Mouse (Mus musculus) ES-E14 (cell line): ENCODE data around the gene Dph3. TPM values are rescaled to one million over a fixed set of nuclear protein-coding genes. Genes with fewer than 3 reads are reported as not detected.

ENCODE experiments used
- DNase-seq: peaks from one replicate; pipeline ENCODE4 v3.0.0-alpha.2; 2013; ENCODE audit warnings: low read depth, low spot score
- H3K27ac ChIP-seq: 2 replicates; pipeline ENCODE4 v1.5.1; 2012; ENCODE audit warnings: low read depth, mild to moderate bottlenecking, low read length, moderate library complexity, mixed read lengths; ENCODE audit not compliant: poor library complexity, insufficient read depth, severe bottlenecking
- H3K36me3 ChIP-seq: 2 replicates; pipeline ENCODE4 v1.6.1; 2012; ENCODE audit warnings: mild to moderate bottlenecking, low read length, moderate library complexity, mixed read lengths; ENCODE audit not compliant: control insufficient read depth, poor library complexity, insufficient read depth, severe bottlenecking
- H3K4me1 ChIP-seq, 2 experiments: fragments of 150-350 bp in 1 of 2; sonication (generic) in 1 of 2; 2 replicates each; pipeline ENCODE4 v1.6.1; 2012; ENCODE audit warnings: low read length in 2 of 2, mild to moderate bottlenecking in 1 of 2, mixed read lengths in 1 of 2; ENCODE audit not compliant: control insufficient read depth in 2 of 2, insufficient read depth in 2 of 2, poor library complexity in 1 of 2
- H3K4me3 ChIP-seq, 2 experiments: fragments of 150-350 bp in 1 of 2; sonication (generic) in 1 of 2; 2 replicates each; pipeline ENCODE4 v1.5.1; 2012; ENCODE audit warnings: low read length in 2 of 2, low read depth in 1 of 2, mild to moderate bottlenecking in 1 of 2, mixed read lengths in 1 of 2; ENCODE audit not compliant: insufficient read depth in 1 of 2, poor library complexity in 1 of 2, severe bottlenecking in 1 of 2
- H3K9ac ChIP-seq: 2 replicates; pipeline ENCODE4 v1.6.1; 2012; ENCODE audit warnings: low read depth, mild to moderate bottlenecking, low read length, mixed read lengths; ENCODE audit not compliant: poor library complexity, insufficient read depth, severe bottlenecking
- H3K9me3 ChIP-seq: fragments of 150-350 bp; sonication (generic); 2 replicates; pipeline ENCODE4 v1.6.1; 2012; ENCODE audit warnings: low read depth, mild to moderate bottlenecking, low read length; ENCODE audit not compliant: control insufficient read depth, insufficient read depth
- CHD2 ChIP-seq: IDR thresholded peaks from 2 replicates; pipeline ENCODE4 v1.6.1; 2014; ENCODE audit warnings: mild to moderate bottlenecking, low read depth, low read length, inconsistent platforms
- HCFC1 ChIP-seq: IDR thresholded peaks from 2 replicates; pipeline ENCODE4 v1.6.1; 2012; ENCODE audit warnings: low read length, inconsistent platforms, borderline replicate concordance; ENCODE audit not compliant: insufficient read depth
- MAFK ChIP-seq: IDR thresholded peaks from 2 replicates; pipeline ENCODE4 v1.6.1; 2014; ENCODE audit warnings: mild to moderate bottlenecking, low read depth, low read length, inconsistent platforms; ENCODE audit not compliant: insufficient read depth
- ZC3H11A ChIP-seq: IDR thresholded peaks from 2 replicates; pipeline ENCODE4 v1.6.1; 2012; ENCODE audit warnings: low read depth, mild to moderate bottlenecking, inconsistent platforms, low read length, borderline replicate concordance
- ZNF384 ChIP-seq: IDR thresholded peaks from 2 replicates; pipeline ENCODE4 v1.6.1; 2012; ENCODE audit warnings: low read depth, low read length, inconsistent platforms
- in situ Hi-C, 2 experiments: fragments of 600-800 bp; cut with MboI; formaldehyde crosslinking; loops; one replicate each; pipeline ENCODE4 v1.15.1; 2025; ENCODE audit warnings: low sequenced_read_pairs in 2 of 2, inconsistent platforms in 1 of 2; ENCODE audit not compliant: unreplicated experiment in 2 of 2
- total RNA-seq: library from RNA; depleted of rRNA; stranded (reverse); fragments of 300-350 nt; gene quantifications from 2 replicates; pipeline ENCODE4 v1.2.3, GENCODE M21; 2012

Dph3 gene
- total RNA-seq, 1 experiment = 75.8 TPM

DNA sequence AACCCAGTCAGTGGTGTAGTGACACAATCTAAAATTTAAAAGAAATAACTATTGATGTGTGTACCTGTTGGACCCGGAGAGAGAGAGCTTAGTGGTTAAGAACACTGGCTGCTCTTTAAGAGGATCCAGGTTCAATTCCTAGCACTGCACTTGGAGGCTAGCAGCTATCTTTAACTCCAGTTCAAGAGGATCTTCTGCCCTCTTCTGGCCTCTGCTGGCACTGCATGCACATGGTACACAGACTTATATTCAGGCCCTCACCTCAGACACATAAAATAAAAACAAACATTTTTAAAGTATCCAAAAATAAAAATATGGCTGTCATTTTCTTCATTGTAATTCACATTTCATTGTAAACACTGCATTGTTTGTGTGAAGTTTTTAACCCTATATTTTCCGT lies 28.9 kb downstream of the Dph3 start:
- in situ Hi-C loops = loop anchor here in 1 of 2 experiments (25.0 kb wide), 1 partner anchor 394 kb away; no protein-coding TSS in a partner anchor
- TF ChIP-seq ZC3H11A (peak; percentile 69; the same call in 1 of the 2 replicates), HCFC1 (no peak)
- Histone ChIP-seq H3K27ac (no peak overlapping the region), H3K9ac (no peak overlapping the region), H3K9me3 (no peaks in the 10 kb centered on the region), H3K4me1 (peaks cover 0 to 8% of the 10 kb centered on the region in 2 experiments; a peak in 1 of 4 replicates), H3K4me3 (no peak overlapping the region), H3K36me3 (no peaks in the 10 kb centered on the region; the same call in 1 of the 2 replicates)
- DNase-seq = peak; percentile 41

GRCm38 (mm10) chr14:32055781-32056180 lies 29.7 kb downstream of the Dph3 start:
- Histone ChIP-seq H3K27ac (no peak overlapping the region), H3K4me3 (no peak overlapping the region)

DNA sequence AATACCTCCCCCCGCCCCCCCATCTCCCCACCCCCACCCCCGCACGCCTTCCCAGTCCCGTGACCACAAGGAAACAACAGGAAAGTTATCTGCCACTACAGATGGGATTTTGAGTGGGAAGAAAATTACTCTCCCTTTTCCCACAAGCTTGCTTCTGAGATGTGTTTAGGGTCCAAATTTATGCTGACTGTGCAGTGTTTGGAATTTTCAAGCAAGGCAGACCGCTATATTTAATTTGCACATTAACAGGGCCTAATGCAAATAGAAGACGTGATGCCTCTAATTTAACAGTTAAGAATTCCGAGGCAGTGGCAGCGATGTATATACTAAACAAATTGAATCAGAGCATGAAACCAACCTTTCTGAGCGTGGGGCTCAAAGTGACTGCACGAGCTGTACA lies 30.7 kb downstream of the Dph3 start:
- Histone ChIP-seq H3K9ac (no peak overlapping the region), H3K9me3 (no peaks in the 10 kb centered on the region), H3K4me1 (0 out of 4 replicates have a peak, but pooled peaks cover 0 to 3% of the 10 kb centered on the region in 2 experiments), H3K4me3 (no peak overlapping the region), H3K36me3 (no peaks in the 10 kb centered on the region), H3K27ac (no peak overlapping the region)
- DNase-seq = no peak
- in situ Hi-C loops = loop anchor here in 1 of 2 experiments (25.0 kb wide), 1 partner anchor 392 kb away; no protein-coding TSS in a partner anchor
- TF ChIP-seq MAFK (peak; percentile 82), ZNF384 (no peak)

More at GRCm38 (mm10) chr14:32055781-32056180, 29.7 kb downstream of the Dph3 start:
- in situ Hi-C loops = loop anchor here in 1 of 2 experiments (25.0 kb wide), 1 partner anchor 393 kb away; no protein-coding TSS in a partner anchor
- Histone ChIP-seq H3K9ac (no peak overlapping the region), H3K4me1 (peaks cover 0 to 7% of the 10 kb centered on the region in 2 experiments; a peak in 1 of 4 replicates), H3K9me3 (no peaks in the 10 kb centered on the region), H3K36me3 (no peaks in the 10 kb centered on the region; the same call in 1 of the 2 replicates)
- DNase-seq = no peak
- TF ChIP-seq HCFC1 = no peak
- TF ChIP-seq ZNF384 = no peak
- TF ChIP-seq MAFK = no peak
- TF ChIP-seq CHD2 = no peak
- TF ChIP-seq ZC3H11A = no peak

DNA sequence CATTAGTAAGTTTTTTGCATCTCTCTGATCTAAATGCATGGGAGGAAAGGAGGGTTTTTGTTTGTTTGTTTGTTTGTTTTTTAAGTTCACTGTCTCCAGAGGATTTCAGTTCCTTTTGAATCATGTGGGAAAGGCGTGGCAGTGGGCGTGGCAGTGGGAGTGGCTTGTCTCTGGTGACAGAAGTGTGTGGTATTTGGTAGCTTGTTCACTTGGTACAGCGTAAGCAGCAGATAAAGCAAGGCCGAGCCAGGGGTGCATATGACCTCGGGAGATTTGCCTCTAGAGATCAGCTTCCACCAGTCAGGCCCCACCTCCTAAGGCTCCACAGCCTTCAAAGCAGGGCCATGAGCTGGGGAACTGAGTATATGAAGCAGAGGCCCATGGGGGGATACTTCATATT lies 31.6 kb downstream of the Dph3 start:
- Histone ChIP-seq H3K27ac (no peak overlapping the region), H3K36me3 (no peaks in the 10 kb centered on the region), H3K9ac (no peak overlapping the region), H3K4me3 (no peak overlapping the region), H3K9me3 (no peaks in the 10 kb centered on the region), H3K4me1 (0 out of 4 replicates have a peak, but pooled peaks cover 0 to 3% of the 10 kb centered on the region in 2 experiments)
- no peak for DNase-seq
- no peak for TF ChIP-seq ZC3H11A
- no peak for TF ChIP-seq CHD2
- no peak for TF ChIP-seq MAFK
- no peak for TF ChIP-seq HCFC1
- no peak for TF ChIP-seq ZNF384
- in situ Hi-C loops = loop anchor here in 1 of 2 experiments (25.0 kb wide), 1 partner anchor 392 kb away; no protein-coding TSS in a partner anchor

- H3K27ac ChIP-seq = no peak overlapping the region
- TF ChIP-seq MAFK (no peak), ZNF384 (no peak), HCFC1 (no peak), CHD2 (no peak), ZC3H11A (no peak)
Observed at GRCm38 (mm10) chr14:32050171-32050570, 35.4 kb downstream of the Dph3 start.

More at GRCm38 (mm10) chr14:32050171-32050570, 35.4 kb downstream of the Dph3 start:
- no peak for DNase-seq
- 0 out of 4 replicates have a peak, but pooled peaks cover 0 to 3% of the 10 kb centered on the region in 2 experiments for H3K4me1 ChIP-seq
- H3K4me3 ChIP-seq = no peak overlapping the region
- no peaks in the 10 kb centered on the region for H3K9me3 ChIP-seq
- H3K9ac ChIP-seq = no peak overlapping the region
- in situ Hi-C loops = loop anchor here in 1 of 2 experiments (25.0 kb wide), 1 partner anchor 388 kb away; no protein-coding TSS in a partner anchor
- no peaks in the 10 kb centered on the region for H3K36me3 ChIP-seq
